Mouse (Mus musculus) regulatory T cell (primary cell): Measurements from ENCODE around the gene Olfr883.

Experiments used
- in situ Hi-C: fragments of 300-600 bp; cut with MboI, MseI; formaldehyde crosslinking; loops from one replicate; pipeline ENCODE4 v1.15.1; 2025; ENCODE audit warnings: high pct_unique_total_duplicates

The Olfr883 gene

GRCm38 (mm10) chr9:38025508-38025907 lies at the start of gene Olfr883:
TSS of gene Olfr883 (plus strand) at chr9:38025808.
- in situ Hi-C loops, result no loop called here

DNA sequence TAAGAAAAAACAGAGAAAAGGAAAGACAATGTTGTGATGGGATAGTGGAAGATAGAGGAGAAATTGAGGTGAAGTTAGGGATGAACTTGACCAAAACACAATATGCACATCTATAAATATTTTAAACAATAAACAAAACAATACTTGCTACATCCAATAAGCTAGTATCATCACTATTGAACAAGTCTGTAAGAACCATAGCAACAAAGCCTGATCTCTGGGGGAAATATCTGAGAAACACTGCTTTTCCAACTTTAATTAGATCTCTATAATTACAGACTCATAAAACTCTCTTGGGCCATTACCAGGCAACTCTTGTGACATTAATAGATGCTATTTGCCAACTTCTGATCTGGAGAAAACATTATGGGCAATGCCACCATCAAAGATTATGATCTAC lies 34.1 kb upstream of the Olfr883 start, which contains the start of gene Olfr881:
TSS of gene Olfr881 (plus strand) at position 301 of the 400 bp plus-strand sequence.
- in situ Hi-C loops, result no loop called here

DNA sequence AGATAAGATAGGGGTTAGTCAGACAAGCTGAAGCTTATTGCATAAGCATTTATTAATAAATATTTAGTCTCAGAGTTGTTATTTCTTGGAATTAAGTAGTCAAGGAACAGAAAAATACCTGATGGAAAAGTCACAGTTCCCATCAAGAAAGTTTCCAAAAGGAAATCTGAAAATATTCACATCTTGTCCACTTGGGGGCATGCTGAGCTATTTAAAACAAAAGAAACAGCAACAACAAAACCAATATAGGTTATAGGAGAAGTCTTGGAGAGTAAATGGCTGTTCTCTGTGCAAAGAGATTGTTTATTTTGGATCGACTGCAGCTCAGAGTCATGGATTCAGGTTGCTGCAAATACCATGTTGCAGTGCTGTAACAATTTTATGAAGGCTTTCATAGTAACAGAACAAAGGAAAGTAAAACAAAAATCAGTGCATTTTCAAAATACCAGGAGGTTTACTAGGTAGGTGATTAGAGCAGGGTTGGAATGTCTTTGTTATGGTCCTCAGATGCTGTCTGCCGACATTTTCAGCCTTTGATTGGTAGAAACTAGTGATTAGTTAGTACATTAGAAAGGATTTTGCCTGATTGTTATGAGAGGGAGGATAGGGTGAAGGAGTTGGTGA lies 26.9 kb upstream of the Olfr883 start:
- in situ Hi-C loops, result no loop called here

DNA sequence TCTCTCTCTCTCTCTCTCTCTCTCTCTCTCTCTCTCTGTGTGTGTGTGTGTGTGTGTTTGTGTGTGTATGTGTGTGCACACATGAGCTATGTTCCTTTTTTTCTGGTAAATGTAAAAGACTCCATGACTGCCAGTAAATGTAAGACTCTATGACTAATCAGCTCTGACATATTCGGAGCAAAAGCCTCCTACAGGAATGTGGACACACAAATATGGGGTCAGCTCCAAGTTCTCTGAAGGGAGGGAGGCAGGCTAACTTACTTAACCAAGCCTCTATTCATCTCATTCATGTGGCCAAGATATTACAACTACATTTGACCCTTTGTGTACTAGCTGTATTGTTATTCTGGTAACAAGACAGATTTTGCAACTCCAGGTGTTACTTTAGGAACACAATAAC lies 25.6 kb upstream of the Olfr883 start:
- in situ Hi-C loops, result no loop called here

GRCm38 (mm10) chr9:38046255-38046654 lies 20.6 kb downstream of the Olfr883 start, which contains the start of gene Olfr884:
TSS of gene Olfr884 (plus strand) at chr9:38046555.
- in situ Hi-C loops, result no loop called here

DNA sequence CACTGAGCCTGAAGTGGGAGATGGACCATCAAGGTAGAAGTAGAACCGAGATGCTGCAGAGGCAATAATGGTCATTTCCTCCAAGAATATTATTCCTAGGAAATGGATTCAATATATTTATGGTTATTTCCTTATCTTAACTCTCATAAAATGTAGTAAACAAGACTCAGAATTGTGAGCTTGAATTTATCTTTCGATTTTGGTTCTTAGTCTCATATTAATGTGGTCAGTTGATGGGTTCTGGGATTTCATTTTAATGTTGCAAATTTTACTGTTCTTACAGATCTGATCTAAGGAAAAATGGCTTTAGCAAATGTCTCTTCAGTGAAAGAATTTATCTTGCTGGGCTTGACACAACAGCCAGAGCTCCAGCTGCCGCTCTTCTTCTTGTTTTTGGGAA lies 35.4 kb downstream of the Olfr883 start, which contains the start of gene Olfr885:
TSS of gene Olfr885 (plus strand) at position 301 of the 400 bp plus-strand sequence.
- in situ Hi-C loops, result no loop called here
